Mouse (Mus musculus) mouse embryonic stem cell (cell line): ENCODE measurements at regions not wholly inside any gene's neighbourhood (a gene's known extent, or its start where the extent isn't known, plus 50 kb on each side); places are given as distances from the start of the nearest gene placed in this dataset.

ENCODE experiments used
- in situ Hi-C, 2 experiments: fragments of 300-500 bp; cut with MboI; formaldehyde crosslinking; loops; 1 replicate in 1 of 2; 3 replicates in 1 of 2; pipeline ENCODE4 v1.14.3; 2019 to 2020; ENCODE audit warnings: low sequenced_read_pairs in 2 of 2, low pct_unique_long_range_greater_than_20kb in 1 of 2, mixed read lengths in 1 of 2; ENCODE audit not compliant: unreplicated experiment in 1 of 2

DNA sequence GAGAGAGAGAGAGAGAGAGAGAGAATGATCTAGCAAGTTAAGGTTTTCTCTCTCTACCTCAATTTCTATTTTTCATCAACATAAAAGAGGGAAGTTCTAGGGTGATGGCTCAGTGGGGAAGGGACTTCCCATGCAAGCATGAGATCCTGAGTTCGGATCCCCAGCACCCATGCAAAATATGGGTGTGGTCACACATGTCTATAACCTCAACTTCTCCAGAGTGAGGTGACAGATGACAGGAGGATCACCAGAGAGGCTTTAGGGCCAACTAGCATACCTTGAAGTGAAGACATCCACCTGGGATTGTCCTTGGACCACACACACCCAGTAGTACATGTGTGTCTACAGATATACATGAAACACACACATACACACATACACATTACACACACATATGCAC, 306.7 kb upstream of the Kazn start:
- in situ Hi-C loops: no loop called here

DNA sequence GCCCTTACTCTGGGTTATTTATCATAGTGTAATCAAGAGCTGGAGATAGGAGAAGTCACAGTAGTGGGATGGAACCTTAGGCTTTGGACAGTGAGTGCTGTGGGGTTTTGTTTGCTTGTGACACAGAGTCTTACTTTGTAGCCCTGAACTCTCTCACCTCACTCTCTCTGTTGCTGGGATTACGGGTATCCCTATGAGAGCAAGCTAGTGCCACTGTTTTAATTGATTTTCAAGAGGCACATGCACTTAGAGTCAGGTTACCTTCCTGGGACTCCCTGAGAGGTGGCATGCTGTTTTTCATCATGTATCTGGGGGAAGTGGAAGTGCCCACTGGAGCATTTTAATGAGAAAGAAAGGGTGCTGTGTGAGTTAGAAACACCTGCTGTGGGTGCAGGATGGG, 306.0 kb upstream of the Kazn start:
- in situ Hi-C loops: no loop called here

DNA sequence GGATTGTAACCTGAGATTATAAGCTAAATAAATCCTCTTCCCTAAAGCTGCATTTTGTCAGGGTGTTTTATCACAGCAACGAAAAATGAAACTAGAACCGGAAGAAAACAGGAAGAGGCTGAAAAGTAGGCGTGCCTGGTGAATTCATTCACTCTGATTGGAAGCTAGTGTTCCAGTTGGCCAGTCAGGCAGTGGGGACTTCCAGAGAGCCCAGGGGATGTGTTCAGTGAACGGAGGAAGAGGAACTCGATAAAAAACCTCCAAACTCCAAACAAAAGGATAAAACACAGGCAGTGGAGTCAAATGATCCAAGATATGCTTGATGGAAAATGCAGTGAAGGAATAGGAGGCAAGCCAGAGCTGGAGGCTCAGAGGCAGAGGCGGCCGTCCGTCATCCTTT, 305.5 kb upstream of the Kazn start:
- in situ Hi-C loops: no loop called here

DNA sequence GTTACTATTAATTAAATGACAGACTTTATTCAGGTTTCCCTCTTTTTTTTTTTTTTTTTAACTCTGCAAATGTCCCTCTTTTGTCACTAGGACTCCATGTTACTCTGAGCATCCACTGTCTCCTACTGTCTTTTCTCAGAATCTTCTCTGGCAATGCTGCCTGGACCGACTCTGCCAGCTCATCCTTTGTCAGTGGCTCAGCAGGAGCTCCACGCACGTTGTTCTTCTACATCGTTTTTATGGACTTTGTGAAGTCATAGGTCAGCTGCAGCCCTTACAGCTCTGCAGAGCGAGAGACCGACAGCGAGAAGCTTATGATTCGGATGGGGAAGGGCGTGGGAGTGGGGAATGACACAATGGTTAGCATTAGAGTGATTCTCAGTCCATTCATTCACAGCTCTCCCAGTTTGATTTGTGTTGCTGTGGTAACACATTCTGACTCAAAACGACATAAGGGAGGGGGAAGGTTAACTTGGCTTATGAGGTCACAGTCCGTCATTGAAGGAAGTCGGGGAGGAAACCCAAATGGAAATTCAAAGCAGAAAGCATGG, 300.1 kb upstream of the Kazn start:
- in situ Hi-C loops: no loop called here

DNA sequence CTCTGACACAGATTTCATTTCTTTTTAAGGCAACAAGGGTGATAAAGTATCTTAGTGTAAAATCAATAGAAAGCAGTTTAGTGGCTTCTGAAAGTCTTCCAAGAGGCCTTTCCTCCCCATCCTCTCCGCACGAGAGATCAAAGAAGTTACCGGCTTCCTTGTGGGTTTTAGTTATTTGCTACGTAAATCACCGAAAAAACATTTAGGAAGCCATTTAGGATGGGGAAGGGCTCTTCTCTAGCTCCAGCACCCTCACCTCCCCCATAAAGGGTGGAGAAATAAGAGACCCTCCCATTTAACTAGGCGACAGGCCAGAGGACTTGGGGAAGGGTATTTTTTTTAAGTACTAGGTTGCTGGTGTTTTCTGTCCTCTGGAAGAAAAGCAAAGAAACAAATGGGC, 287.9 kb upstream of the Kazn start:
- in situ Hi-C loops: no loop called here

DNA sequence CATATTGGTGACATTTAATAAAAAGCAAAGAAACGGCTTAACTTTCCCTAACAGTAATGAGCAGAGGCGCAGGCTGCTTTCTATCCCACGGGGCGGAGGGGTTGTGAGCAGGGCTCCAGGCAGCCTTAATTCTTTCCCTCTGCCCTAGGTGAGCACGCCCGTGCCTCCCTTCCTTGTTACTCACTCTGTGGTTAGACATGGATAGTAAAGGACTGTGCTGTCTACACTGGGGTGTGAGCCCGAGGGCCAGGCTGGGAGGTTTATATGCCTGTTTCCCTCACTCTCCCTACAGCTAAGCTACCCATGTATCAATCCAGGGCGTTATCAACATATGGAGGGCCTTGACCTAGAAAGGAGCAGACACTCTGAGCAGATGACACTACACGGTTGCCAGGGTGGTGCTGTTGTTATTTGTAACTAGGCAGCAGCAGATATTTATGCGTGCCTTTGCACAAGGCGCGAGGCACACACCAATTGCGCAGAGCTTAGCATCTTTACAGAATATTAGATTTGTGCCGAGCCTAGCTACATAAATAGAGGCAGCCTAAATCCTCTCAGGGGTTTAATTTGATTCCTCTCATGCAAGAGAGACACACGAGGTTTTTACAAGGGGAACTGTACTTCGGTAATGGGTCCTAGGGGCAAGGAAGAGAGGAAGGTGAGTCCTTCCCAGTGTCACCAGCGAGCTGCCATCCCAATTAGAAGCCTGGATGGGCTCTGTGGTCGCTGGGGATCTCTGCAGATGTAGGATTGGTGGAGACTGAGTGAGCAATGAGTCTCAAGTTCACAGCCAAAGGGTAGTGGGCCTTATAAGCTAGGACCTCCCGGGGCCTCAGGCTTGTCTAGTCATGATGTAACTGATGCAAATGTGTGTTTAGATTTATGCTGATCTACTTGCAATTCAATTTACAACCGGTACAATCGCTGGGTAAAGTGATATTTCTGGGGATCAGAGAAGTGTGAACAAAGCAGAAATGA, 278.6 kb upstream of the Kazn start:
- in situ Hi-C loops: no loop called here

DNA sequence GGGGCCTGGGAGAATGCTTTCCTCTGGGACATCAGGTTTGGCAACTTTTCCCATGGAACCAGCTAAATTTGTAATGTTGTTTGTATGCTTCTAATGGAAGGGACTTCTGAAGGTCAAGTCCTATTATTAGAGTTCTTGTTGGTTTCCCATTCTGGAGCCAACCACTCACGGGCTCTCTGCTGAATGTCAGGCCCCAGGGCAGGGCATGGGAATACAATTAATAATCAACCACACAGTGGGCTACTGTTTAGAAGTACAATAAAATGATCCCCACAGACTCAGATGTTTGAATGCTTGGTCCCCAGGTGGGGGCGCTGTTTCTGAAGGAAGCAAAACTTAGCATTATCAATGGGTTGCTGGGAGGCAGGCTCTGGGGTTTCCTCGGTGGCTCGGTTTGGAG, 275.6 kb upstream of the Kazn start:
- in situ Hi-C loops: no loop called here

DNA sequence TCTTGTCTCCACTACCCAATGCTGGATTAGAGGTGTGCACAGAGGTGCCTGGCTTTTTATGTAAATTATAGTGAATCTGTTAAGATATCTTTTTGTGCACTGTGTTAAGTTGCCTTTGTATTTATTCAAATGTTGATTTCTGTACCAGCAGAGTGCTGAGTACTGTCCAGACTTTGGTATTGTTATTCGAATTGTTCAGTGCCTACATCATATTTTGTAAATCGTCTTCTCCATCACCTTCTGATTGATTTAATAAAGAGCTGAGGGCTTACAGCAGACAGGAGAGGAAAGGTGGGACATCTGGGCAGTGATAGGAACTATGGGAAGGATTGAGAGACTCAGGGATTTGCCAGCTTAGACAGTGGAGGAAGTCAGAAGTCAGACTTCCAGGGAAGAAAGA, 270.2 kb upstream of the Kazn start:
- in situ Hi-C loops: no loop called here

DNA sequence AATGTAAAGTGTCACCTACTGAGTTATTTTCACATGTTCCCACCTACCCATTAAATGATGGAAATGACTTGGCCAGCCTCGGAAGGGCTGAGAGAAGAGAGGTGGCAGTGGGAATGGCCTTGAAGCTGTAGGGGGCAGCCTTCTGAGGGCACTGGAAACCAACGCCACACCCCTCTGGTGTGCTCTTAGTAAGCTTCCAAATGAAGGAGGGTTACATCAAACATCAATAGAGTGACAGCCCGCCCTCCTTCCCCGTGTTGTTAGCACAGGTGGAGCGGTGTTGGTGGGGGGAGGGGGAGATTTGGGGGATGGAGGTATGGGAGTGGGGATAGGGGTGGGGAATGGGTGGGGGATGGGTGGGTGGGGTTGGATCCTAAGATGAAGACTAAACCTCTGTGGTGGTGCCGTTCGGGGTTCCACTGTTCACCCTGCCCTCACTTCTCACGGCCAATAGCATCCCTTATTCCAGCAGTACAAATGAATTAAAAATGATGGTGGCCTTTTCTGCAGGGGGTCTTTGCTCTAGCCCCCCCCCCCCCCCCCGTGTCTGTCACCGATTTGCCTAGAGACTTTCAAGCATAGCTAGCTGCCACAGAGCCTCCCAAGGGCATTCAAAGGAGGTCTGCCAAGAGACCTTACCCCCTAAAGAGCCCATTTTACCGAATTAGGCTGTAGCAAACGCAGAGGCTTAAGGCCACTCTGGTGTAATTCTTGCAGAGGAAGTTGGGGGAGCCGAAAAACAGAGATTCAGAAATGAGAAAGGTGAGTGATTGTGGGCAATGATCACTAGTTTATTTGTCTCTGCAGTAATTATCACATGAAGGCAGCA, 267.4 kb upstream of the Kazn start:
- in situ Hi-C loops: no loop called here

DNA sequence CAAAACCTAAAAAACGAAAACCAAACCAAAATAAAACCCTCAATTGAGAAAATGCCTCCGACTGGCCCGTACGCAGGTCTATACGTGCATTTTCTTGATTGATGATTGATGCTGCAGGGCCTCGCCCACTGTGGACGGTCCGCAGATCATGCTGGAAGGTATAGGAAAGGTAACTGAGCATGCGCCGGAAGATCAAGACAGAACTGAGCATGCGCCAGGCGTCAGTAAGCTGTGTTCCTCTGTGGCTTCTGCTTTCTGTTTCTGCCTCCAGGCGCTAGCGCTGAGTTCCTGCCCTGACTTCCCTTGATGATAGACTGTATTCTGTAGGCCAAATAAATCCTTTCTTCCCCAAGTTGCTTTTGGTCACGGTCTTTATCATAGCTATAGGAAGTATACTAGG, 264.6 kb upstream of the Kazn start:
- in situ Hi-C loops: no loop called here

DNA sequence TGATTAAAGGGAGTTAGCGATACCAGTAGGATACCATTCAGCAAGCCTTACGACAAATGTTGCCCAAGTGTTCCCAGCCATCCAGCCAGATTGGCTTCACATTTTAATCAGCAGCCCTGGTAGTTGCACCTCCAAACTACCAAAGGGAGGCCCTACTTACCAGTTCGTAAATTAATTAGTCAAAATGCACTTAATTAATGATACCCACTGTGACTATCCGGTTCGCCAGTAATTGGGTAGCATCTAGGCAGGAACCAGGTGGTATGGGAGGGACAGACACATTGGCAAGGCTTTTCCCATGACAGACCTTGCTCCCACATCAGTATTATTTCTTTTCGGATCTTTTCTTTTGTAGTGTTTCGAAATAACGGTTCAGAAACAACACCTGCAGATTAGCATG, 262.0 kb upstream of the Kazn start:
- in situ Hi-C loops: no loop called here

DNA sequence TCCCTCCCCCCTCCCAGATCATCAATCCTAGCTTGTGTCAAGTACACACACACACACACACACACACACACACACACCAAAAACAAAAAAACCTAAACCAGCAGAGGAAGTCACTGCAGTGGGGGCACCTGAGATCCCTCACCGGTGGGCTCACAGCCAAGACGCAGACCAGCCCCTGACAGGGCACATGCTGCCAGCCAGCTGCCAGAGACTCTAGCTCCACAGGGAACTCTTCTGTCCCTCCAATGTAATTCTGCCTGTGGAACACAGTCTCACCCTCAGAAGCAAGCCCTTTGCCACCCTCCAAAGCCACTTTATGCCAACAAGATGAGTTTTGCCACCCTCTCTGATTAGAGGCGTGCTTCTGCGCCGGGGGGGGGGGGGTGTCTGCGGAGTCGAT, 261.3 kb upstream of the Kazn start:
- in situ Hi-C loops: no loop called here

DNA sequence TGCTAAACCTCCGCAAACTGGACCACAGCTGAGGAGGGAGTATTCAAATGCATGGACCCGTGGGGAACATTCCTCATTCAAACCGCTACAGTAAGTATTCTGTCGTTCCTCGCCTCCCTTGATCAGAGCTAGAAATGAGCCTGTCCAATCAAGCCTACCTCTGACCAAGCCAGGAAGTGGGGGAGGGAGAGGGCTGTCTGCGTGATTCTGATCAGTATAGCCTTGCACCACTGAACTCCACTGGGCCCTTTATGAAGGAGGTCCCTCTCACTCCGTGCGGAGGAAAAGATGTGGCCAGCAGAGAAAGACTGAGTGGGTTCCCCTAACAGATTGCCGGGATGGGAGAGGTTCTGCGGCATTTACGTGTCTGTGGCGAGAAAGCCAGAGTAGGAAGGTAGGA, 257.4 kb upstream of the Kazn start:
- in situ Hi-C loops: no loop called here

DNA sequence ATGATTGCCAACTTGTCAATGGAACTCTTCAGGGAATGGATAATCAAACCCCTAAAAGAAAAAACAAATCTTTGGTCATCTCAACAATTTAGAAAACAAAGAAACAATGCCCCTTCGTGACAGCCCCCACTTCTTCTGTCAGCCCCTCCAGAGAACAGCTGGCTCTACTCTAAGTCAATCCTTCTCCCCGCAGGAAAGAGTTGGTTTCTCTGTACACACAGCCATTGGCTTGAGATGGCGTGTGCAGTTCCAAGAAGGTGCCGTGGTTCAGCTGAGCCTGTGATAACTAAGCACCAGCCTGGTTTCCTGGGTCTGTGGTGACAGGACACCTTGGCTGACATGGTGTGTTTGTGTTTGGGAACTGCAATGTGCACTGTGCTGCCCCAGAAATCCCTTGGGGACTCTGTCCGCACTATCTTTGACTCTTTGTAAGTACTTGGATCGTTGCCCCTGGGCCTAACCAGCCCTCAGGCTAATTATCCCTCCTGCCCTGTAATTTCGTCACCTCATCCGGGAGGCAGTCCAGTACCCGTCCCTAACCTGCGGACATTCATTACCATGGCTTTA, 253.8 kb upstream of the Kazn start:
- in situ Hi-C loops: no loop called here

DNA sequence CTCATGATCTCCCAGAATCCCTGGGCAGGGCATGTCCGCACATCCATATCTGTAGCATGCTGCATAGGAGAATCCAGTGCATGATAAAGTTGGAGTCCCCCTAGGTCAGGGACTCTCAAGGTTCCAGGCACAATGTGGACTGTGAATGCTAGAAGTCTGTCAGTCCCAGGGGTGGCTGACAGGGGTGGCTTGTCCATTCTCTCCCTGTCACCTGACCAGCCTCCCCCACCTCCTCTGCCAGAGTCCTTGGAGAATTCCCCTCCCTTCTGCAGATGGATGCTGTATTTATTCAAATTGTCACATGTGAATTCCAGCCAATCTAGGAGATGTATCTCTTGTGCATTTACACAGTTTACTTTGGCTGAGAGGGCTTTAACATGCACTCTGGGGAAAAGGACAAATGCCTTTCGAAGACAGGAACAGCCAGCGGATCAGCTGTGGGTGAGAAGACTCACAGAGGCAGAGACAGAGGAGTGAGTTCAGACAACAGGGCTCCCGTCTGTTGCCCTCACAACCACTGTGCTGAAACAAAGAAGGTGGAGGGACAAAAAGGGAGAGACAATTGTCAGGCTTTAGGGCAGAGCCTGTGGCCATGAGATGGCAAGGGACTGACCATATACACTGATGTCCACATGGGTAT, 246.7 kb upstream of the Kazn start:
- in situ Hi-C loops: no loop called here

DNA sequence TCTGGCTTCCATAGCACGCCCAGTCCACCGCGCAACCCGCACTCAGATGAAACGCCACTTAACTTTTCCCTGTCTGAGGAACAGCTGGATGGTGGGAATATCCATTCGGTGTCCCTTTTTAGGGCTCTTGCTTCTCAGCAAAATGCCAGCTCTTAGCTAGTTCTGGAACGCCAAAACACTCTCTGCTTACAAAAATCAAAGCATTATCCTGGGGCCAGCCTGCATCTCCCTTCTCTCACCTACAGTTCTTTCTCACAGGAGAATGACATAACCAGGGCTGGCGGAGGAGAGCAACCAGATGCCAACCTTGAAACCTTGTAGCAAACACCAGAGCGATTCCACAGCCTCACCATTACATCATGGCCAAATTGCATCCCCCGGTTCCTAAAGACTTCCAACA, 236.4 kb upstream of the Kazn start:
- in situ Hi-C loops: no loop called here

DNA sequence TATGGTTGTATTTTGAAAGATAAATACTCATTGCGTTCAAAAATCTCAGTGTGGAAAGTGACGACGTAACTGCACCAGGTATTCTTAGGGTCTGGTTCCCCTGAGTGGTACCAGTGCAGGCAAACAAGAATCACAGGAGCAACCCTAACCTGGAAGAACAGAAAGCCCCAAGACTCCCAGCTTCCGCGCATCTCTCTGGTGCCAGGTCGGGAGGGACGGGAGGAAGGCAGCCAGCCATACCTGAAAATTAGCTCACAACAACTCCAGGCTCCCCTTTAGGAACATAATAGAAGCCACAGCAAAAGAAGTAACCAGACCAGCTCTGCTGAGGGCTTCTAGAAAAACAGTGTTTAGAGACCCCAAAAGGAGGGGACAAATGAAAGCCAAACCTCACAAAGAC, 235.4 kb upstream of the Kazn start:
- in situ Hi-C loops: no loop called here

DNA sequence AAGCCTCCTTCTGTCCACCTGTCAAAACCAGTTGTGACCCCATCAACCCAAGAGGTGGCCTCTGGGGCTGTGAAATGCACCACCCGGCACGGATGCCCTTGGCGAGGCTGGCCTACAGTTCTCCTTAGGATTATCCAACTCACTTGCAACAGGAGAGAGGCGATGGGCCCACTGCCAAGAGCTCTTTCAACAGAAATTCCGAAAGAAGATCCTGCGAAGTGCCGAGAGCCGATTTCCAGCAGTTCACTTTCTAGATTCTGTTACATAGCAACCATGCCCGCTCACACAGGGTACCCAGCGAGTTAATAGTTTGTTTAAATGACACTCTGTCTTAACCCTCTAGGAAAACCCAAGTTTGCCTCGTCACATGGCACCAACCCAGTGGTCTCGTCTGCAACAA, 234.8 kb upstream of the Kazn start:
- in situ Hi-C loops: no loop called here

DNA sequence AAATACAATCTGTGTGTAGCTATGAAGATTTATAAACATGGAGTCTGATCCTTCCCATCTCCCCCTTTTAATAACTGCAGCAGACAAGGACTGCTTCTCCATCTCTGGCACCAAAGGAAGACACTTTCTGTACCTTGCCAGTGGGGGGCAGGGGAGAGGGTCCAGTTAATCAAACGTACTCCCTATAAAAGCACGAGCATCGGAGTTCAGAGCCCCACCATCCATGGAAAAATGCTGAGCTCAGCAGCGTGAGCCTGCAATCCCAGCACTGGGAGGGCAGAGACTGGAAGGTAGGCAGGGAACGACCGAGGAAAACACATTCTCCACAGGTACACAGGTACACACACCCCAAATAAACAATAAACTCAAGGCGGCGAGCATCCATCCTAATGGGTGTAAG, 234.1 kb upstream of the Kazn start:
- in situ Hi-C loops: no loop called here
